Mouse (Mus musculus): ENCODE results near the gene Nr0b1. TPM values are rescaled to one million over a fixed set of nuclear protein-coding genes. Genes with fewer than 3 reads are reported as not detected.
A peak's percentile ranks its signal among the peaks of the same experiment; 100 is the strongest.

The Nr0b1 gene
- polyA plus RNA-seq (2014; fragmentation: Nextera tagmentation; extraction: Ambion mirVana) = not detected in 2 replicates

DNA sequence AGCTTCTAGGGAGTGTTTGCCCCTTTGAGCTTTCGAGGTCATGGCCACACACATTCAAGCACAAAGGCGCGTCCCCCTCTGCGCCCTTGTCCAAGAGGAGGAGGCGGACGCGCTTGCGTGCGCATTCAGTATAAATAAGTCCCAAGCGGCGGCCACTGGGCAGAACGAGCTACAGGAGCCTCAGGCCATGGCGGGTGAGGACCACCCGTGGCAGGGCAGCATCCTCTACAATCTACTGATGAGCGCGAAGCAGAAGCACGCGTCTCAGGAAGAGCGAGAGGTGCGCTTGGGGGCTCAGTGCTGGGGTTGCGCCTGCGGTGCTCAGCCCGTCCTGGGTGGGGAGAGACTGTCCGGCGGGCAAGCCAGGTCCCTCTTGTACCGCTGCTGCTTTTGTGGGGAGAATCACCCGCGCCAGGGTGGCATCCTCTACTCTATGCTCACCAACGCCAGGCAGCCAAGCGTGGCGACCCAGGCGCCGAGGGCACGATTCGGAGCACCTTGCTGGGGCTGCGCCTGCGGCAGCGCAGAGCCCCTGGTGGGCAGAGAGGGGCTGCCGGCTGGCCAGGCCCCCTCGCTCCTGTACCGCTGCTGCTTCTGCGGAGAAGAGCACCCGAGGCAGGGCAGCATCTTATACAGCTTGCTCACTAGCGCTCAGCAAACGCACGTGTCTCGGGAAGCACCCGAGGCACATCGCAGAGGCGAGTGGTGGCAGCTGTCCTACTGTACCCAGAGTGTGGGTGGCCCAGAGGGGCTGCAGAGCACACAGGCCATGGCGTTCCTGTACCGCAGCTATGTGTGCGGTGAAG lies at the start of gene Nr0b1:
Gene Nr0b1 (plus strand): TSS at position 151 of the 806 bp plus-strand sequence.
- Histone ChIP-seq H3K4me1 (ENCODE audit: insufficient read depth) (no peaks in the 10 kb centered on the region), H3K36me3 (ENCODE audit: insufficient read depth) (no peaks in the 10 kb centered on the region), H3K4me2 (peak within 1 kb of the TSS; percentile 55), H3K4me3 (ENCODE audit: low read depth, low read length) (peak within 1 kb of the TSS; percentile 17), H3K27me3 (ENCODE audit: insufficient read depth, low read length) (peaks cover 23% of the 10 kb centered on the region), H3K9me3 (ENCODE audit: low read depth, low read length) (no peaks in the 10 kb centered on the region), H3K27ac (ENCODE audit: low read depth) (no peak within 1 kb of the TSS), H3K9ac (no peak within 1 kb of the TSS)
- DNase-seq (peak; percentile 2), ATAC-seq (ENCODE audit: insufficient read depth) (peak; percentile 68; the same call in 1 of the 2 replicates)
- TF ChIP-seq CTCF (IDR thresholded peaks at IDR 0.05; ENCODE audit: low read depth) = no peak
- WGBS = 16% methylated on average over 52 of the region's 53 CpGs

DNA sequence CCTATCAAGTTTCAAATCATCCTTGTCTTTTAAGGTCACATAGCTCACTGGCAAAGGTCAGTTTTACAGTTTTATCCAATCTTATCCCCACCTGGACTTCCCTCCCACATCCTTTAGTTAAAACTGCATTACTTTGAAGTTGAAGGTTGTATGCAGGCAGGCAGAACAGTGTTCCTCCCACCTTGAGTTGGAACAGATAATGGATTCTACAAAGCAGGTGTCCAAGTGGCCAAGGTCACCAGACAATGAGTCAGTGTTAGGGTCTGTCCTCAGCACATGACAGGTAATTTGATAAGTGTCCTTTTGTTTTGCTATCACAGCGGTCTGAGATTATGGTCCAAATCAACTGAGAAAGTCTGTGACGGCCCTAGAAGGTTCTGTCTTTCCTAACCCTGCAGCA lies 4.3 kb upstream of the Nr0b1 start:
- DNase-seq = no peak
- no peak overlapping the region for H3K4me3 ChIP-seq (ENCODE audit: low read depth, low read length)
- H3K4me1 ChIP-seq (ENCODE audit: insufficient read depth) = no peaks in the 10 kb centered on the region
- no peak overlapping the region for H3K4me2 ChIP-seq
- no peaks in the 10 kb centered on the region for H3K9me3 ChIP-seq (ENCODE audit: low read depth, low read length)
- H3K27ac ChIP-seq (ENCODE audit: low read depth) = no peak overlapping the region
- TF ChIP-seq CTCF (IDR thresholded peaks at IDR 0.05; ENCODE audit: low read depth) = no peak
- no peaks in the 10 kb centered on the region for H3K36me3 ChIP-seq (ENCODE audit: insufficient read depth)
- 75% methylated on average over 2 of the region's 2 CpGs for WGBS
- no peak for ATAC-seq (ENCODE audit: insufficient read depth)
- H3K27me3 ChIP-seq (ENCODE audit: insufficient read depth, low read length) = peaks cover 14% of the 10 kb centered on the region
- H3K9ac ChIP-seq = no peak overlapping the region

DNA sequence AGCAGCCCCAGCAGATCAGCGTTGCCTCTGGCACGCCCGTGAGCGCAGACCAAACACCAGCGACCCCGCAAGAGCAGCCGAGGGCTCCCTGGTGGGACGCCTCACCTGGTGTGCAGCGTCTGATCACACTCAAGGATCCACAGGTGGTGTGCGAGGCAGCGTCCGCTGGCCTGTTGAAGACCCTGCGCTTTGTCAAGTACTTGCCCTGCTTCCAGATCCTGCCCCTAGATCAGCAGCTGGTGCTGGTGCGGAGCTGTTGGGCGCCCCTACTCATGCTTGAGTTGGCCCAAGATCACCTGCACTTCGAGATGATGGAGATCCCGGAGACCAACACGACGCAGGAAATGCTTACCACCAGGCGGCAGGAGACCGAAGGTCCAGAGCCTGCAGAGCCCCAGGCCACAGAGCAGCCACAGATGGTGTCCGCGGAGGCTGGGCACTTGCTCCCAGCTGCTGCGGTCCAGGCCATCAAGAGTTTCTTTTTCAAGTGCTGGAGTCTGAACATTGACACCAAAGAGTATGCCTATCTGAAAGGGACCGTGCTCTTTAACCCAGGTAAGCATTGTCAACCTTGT lies 943 bp downstream of the Nr0b1 start:
- ATAC-seq (ENCODE audit: insufficient read depth) (no peak), DNase-seq (peak; percentile 0)
- Histone ChIP-seq H3K9ac (no peak overlapping the region), H3K27me3 (ENCODE audit: insufficient read depth, low read length) (peaks cover 23% of the 10 kb centered on the region), H3K4me3 (ENCODE audit: low read depth, low read length) (peak overlapping the region; percentile 17), H3K9me3 (ENCODE audit: low read depth, low read length) (no peaks in the 10 kb centered on the region), H3K4me1 (ENCODE audit: insufficient read depth) (no peaks in the 10 kb centered on the region), H3K27ac (ENCODE audit: low read depth) (no peak overlapping the region), H3K4me2 (peak overlapping the region; percentile 55), H3K36me3 (ENCODE audit: insufficient read depth) (no peaks in the 10 kb centered on the region)
- 10% methylated on average over 25 of the region's 25 CpGs for WGBS
- no peak for TF ChIP-seq CTCF (IDR thresholded peaks at IDR 0.05; ENCODE audit: low read depth)

DNA sequence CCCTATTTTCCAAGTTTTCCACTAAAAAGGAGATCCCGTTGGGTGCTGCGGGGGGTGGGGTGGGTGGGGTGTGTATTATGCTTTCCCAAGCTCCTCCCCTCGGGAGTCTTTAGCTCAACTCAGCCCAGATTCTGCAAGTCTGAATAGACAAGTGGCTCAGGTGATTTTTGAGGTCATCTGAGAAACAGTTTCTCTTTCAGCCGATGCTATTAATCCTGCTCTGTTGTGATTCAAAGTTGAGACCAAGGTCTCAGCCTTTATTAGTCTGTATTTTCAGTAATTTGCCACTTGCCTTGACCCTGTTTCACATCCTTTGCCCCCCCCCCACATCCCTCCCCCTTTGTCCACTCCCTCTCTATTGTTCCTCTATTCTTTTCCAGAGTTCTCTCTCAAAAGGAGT lies 1.8 kb downstream of the Nr0b1 start:
- no peak overlapping the region for H3K4me3 ChIP-seq (ENCODE audit: low read depth, low read length)
- no peaks in the 10 kb centered on the region for H3K36me3 ChIP-seq (ENCODE audit: insufficient read depth)
- peaks cover 23% of the 10 kb centered on the region for H3K27me3 ChIP-seq (ENCODE audit: insufficient read depth, low read length)
- DNase-seq (no peak), ATAC-seq (ENCODE audit: insufficient read depth) (no peak)
- no peak overlapping the region for H3K9ac ChIP-seq
- WGBS = 37% methylated on average over 4 of the region's 4 CpGs
- no peak for TF ChIP-seq CTCF (IDR thresholded peaks at IDR 0.05; ENCODE audit: low read depth)
- H3K4me2 ChIP-seq = no peak overlapping the region
- no peak overlapping the region for H3K27ac ChIP-seq (ENCODE audit: low read depth)
- H3K4me1 ChIP-seq (ENCODE audit: insufficient read depth) = no peaks in the 10 kb centered on the region
- no peaks in the 10 kb centered on the region for H3K9me3 ChIP-seq (ENCODE audit: low read depth, low read length)

DNA sequence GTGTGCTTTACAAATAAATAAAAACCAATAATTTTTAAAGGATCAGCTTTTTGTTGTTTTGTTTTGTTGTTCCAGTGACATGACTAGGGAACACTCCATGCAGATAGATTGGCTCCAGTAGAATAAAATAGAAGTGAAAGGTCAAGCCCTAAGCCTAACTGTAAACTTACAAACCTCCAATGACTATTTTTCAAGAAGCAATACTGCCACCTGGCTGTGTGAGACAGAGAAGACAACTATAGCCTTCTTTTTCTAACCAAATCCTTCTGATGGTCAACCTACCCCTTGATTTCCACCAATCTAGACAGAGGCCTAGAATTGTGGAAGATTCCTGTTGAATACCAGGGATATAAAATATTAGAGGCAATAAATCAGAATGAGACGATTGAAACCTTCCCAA lies 45.7 kb downstream of the Nr0b1 start:
- Histone ChIP-seq H3K4me1 (ENCODE audit: insufficient read depth) (no peaks in the 10 kb centered on the region), H3K27ac (ENCODE audit: low read depth) (no peak overlapping the region), H3K9ac (no peak overlapping the region), H3K4me3 (ENCODE audit: low read depth, low read length) (no peak overlapping the region), H3K36me3 (ENCODE audit: insufficient read depth) (no peaks in the 10 kb centered on the region), H3K27me3 (ENCODE audit: insufficient read depth, low read length) (no peaks in the 10 kb centered on the region), H3K9me3 (ENCODE audit: low read depth, low read length) (no peaks in the 10 kb centered on the region), H3K4me2 (no peak overlapping the region)
- DNase-seq = no peak
- TF ChIP-seq CTCF (IDR thresholded peaks at IDR 0.05; ENCODE audit: low read depth) = no peak
- WGBS = no CpG with 5 or more reads among the region's 1 CpGs
- ATAC-seq (ENCODE audit: insufficient read depth) = no peak

Other genes starting within 250 kb of the Nr0b1 start
- gene Samt3, start 147.6 kb upstream of the Nr0b1 start, polyA plus RNA-seq (2014; fragmentation: Nextera tagmentation; extraction: Ambion mirVana) = not detected in 2 replicates
- gene Mageb4, start 113.3 kb downstream of the Nr0b1 start, polyA plus RNA-seq (2014; fragmentation: Nextera tagmentation; extraction: Ambion mirVana) = not detected in 2 replicates

Data from lung, embryonic 14.5 days (tissue).